Mouse (Mus musculus): ENCODE data around the gene Wfikkn1.

Wfikkn1 gene

GRCm38 (mm10) chr17:25869954-25870353, 10.7 kb downstream of the Wfikkn1 start:
- no peak for DNase-seq (ENCODE audit: extremely low spot score, low read depth, low spot score)

DNA sequence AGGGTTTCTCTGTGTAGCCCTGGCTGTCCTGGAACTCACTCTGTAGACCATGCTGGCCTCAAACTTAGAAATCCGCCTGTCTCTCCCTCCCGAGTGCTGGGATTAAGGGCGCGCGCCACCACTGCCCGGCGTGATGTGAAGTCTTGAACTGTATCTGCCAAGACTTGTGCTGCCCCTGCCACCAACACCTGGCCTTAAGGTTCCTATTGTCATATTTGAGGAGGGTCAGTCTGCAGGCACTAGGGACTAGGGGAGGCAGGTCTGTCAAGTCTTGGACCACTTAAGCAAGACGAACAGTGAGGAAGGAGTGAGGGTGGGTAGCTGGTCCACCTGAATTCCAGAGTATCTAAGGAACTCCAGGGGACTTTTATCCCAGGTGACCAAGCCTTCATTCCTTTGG, 11.2 kb downstream of the Wfikkn1 start:
- no peak for DNase-seq (ENCODE audit: extremely low spot score, low read depth, low spot score)

GRCm38 (mm10) chr17:25868601-25869191, 12.0 kb downstream of the Wfikkn1 start, which contains the start of gene Mcrip2:
Mcrip2 (minus strand) TSS chr17:25868764.
- DNase-seq (ENCODE audit: extremely low spot score, low read depth, low spot score) = no peak

DNA sequence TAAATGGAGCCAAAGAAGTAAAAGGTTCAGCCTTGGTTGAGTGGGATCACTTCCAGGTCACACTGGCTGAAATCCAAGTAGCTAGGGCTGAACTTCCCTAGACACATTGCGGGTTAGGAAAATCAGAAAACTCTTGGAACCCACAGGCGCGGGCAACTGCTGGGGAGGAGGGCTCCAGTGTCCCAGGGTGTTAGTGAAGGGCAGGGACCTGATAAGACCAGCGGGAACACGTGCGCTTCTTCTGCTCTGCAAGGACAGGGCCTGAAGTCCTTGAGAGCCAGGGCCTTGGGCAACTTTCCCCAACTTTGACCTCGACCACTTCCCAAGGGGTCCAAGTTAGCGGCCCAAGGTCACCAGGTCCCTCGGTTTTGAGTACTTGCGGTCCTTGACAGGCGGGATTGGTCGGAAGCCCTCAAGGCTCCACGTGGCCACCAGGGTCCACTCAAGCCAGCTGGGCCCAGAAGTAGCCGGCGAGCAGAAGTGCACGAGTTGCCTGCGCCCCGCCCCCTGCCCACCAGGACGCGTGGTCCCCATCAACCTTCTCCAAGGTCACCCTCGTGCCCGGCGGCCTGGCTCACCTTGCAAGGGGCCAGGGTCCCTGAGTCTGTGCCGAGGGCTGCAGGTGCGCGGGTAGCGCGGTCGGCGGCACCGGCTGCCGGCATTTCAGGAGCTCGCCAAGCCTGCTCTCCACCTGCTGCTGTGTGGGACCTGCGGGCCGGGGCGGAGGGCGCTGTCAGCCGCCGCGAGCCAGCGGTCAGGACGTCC, 12.6 kb downstream of the Wfikkn1 start:
- DNase-seq (ENCODE audit: extremely low spot score, low read depth, low spot score) = no peak

DNA sequence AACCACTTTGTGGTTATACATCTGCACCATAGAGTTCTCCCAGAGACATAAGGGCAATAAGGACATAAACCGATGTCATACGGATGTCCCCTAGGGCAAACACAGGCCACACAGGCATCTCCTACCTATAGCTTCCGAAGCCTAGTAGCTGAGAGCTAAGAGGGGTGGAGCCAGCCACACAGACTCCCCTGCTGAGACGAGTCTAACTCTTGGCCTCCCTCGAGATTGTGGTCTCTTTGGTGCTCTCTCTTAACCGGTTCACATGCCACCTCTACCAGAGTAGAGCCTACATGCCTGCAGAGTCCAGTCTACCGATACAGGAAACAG, 13.2 kb downstream of the Wfikkn1 start:
- DNase-seq (ENCODE audit: extremely low spot score, low read depth, low spot score) = no peak

DNA sequence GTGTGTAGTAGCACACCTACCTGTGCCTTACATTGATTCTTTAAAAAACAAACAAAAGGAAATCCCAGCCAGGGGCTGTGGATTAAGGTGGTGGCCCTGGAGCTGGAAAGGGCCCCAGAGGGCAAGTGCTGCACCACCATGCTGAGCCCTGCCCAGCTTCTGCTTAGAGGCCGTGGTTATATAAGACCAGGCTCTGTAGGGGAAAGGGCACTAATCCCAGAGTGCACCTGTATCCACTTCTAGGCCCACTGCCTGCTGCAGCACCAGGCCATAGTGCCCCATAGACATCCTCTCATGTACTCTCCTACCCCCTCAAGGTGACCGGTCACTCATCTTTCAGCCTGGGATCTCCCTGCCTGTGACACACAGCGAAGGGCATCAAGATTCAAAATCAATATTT, 14.5 kb downstream of the Wfikkn1 start:
- no peak for DNase-seq (ENCODE audit: extremely low spot score, low read depth, low spot score)

DNA sequence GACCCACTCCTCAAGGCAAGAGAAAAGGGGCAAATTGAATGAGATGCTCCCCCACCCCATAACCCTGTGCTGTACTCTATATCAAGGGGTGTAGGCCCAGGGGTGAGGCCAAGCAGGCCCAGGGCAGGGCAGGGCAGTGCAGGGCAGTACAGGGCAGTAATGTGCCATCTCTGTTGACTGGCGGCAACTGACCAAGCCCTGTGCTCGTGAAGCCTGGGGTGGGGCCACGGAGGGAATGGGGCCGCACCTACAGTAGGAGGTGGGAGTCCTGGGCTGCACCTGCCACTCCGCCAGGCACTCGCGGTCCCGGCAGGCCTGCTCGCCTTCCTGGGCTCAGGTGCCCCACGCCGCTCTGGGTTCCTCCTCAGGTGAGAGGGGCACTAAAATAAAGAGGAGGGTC, 15.4 kb downstream of the Wfikkn1 start:
- DNase-seq (ENCODE audit: extremely low spot score, low read depth, low spot score) = no peak

- DNase-seq (ENCODE audit: extremely low spot score, low read depth, low spot score) = no peak
Measured at GRCm38 (mm10) chr17:25864311-25864710, 16.3 kb downstream of the Wfikkn1 start.

DNA sequence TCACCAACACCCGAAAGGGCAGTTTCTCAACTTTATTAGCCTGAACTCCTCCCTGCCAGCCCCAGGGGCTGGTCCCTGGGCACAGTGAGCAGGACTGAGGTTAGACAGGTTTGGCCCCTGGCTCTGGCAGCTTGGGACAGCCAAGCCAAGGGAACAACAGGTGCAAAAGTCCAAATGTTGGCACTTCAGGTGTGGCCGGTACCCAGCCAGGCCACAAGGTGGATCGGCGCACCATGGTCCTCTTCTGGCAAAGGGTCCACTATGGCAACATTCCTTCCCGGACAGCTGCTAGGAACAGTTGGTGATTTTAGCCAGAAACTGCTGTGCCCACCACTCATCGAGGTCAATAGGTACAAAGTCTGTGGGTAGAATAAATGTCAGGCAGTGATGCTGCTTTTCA, 17.0 kb downstream of the Wfikkn1 start:
- no peak for DNase-seq (ENCODE audit: extremely low spot score, low read depth, low spot score)

DNA sequence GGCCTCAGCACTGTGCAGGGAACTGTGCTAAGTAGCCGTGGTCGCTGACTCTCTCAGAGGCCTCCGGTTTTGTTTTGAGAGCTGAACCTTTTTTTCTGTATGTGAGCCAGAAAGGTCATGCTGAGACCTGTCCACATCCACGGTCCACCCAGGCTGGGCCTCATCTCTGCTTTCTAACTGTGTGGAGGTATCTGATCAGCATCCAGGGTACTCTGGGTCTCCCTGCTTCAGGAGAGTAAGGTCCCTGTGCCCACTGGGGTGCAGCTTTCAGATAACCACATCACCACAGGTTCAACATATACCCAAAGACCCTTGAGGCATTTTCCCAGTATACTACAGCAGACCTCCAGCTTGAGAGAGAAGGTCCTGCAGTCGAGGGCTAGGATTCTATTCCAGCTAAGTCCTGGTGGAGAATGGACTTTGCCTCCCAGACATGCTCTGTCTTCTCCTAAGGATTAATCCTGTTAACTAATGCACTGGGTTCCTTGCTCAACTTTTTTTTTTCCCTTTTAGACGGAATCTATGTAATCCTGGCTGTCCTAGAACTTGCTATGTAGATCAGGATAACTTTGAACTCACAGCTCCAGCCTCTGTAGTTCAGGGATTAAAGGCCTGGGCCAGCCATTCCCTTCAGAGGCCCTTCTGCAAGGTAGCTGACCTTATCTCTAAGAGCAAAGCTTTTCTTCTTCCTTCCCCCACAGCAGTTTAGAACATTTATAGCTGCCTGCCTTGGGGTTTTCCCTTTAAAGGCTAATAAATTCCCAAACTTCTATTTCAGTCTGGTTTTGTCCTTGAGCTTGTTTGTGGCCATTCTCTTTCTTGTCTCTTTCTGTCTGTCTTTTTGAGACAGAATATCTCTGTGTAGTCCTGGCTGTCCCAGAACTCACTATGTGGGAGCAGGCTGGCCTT, 18.7 kb downstream of the Wfikkn1 start:
- no peak for DNase-seq (ENCODE audit: extremely low spot score, low read depth, low spot score)

DNA sequence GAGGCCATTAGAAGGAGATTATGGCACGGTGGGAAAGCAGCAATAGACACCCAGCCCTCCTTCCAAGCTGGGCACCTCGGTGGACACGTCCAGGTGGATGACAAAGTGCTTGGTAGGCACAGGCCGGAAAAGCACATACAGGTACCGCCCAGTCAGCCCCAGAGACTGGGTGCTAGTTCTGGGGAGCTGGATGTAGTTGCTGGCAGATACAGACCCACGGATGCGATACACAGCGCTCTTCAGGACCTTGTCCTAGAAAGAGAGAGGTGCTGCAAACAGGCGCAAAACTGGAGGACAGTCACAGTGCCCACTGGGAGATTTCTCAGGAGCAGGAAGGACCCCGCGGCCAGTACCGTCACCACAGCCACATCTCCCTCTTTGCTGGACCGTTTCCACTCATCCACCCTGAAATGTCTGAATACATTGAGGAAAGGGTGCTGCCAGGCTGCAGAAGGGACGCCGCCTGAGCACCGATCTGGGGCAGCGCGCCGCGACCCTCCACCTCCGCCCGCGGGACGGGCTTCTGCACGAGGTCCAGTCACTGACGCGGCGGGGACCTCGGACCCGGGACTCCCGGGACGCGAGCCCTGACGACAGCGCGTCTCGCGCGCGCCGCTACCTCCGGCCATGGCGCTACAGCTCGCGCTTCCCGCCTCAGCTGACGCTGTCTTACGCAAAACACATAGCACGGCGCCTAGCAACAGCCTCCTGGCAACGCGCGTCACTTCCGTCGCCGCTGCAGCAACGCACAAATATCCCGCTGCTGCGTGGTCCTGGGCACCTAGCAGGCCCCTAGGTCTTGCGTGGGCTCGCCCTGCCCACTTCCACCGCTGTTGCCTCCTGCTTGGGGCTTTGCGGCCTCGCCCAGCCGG, 19.6 kb downstream of the Wfikkn1 start, which contains the start of gene Wdr90:
Wdr90 (minus strand) TSS at position 670 of the 872 bp plus-strand sequence.
- DNase-seq (ENCODE audit: extremely low spot score, low read depth, low spot score) = no peak

DNA sequence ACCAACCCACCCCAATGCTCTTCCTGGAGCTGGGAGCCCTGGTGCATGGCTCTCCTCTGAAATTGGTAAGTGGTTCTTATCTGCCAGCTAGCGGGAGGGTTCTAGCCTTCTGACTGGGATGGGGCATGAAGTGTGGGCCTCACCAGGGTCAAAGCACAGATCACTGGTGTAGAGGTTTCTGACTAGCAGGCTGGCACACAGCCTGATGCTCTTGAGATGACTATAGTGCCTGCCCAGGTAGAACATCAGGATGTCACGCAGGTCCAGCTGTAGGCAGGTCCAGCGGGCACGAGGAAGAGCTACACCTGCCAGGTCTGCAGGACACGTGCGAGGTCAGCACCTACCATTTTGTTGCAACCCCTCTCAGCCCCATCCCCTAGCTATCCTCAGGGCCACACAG, 20.4 kb downstream of the Wfikkn1 start:
- no peak for DNase-seq (ENCODE audit: extremely low spot score, low read depth, low spot score)

DNA sequence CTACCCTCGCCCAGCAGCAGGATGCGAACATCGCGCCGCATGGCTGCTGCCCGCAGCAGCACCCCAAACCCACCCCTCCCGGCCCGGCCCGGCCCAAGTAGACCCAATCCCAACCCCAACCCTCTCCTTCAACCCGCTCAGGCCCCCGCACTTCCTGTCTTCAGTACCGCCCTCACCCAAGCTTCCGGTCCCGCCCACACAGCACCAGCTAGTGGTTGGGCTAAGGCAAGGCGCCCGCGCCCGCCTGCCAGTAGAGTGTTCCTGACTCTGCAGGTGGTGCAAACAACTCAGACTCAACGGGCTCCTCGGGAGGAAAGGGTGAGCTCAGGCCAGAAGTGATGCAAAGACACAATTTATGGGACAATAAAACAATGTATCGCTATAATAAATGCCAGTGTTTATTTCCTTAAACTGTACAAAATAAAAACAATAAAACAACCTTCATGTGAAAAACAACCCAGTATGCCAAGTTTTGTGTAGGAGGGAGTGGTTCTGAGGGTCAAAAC, 36.2 kb downstream of the Wfikkn1 start, which contains the start of gene Rhot2:
Rhot2 (minus strand) TSS at position 456 of the 506 bp plus-strand sequence.
- DNase-seq (ENCODE audit: extremely low spot score, low read depth, low spot score) = no peak

DNA sequence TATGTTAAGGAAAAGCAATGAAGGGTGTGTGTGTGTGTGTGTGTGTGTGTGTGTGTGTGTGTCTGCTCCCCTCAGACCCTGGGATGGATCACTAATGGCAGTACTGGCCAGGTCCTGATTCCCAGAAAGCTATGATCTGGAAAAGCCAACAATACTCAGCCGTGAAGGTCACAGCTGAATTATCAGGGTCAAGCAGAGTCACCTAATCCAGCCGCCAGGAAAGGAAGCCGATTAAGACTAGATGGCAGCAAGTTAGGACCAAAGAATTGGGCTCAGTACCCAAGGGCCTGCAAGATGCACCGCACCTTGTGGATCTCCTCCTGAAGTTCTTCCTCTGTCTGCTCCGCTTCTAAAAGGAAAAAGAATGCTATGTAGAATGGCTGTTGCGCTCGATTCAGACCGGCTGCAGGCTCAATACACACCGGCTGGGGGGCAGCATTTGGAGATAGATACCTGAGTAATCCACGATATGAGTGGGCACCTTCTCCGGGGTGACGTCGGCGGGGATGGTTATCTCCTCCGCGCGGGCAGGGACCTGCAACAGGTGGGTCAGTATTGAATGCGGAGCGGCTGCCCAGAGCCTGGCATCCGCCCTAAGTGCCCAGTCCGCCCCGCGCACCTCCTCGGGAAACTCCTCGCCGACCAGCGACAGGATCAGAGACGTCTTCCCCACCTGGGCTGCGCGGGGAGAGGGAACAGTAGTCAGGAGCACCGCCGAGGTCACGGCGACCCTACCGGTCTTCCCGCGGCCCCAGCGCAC, 36.8 kb downstream of the Wfikkn1 start:
- no peak for DNase-seq (ENCODE audit: extremely low spot score, low read depth, low spot score)

GRCm38 (mm10) chr17:25843122-25843521, 37.5 kb downstream of the Wfikkn1 start:
- no peak for DNase-seq (ENCODE audit: extremely low spot score, low read depth, low spot score)

GRCm38 (mm10) chr17:25842509-25842908, 38.1 kb downstream of the Wfikkn1 start:
- DNase-seq (ENCODE audit: extremely low spot score, low read depth, low spot score) = no peak

DNA sequence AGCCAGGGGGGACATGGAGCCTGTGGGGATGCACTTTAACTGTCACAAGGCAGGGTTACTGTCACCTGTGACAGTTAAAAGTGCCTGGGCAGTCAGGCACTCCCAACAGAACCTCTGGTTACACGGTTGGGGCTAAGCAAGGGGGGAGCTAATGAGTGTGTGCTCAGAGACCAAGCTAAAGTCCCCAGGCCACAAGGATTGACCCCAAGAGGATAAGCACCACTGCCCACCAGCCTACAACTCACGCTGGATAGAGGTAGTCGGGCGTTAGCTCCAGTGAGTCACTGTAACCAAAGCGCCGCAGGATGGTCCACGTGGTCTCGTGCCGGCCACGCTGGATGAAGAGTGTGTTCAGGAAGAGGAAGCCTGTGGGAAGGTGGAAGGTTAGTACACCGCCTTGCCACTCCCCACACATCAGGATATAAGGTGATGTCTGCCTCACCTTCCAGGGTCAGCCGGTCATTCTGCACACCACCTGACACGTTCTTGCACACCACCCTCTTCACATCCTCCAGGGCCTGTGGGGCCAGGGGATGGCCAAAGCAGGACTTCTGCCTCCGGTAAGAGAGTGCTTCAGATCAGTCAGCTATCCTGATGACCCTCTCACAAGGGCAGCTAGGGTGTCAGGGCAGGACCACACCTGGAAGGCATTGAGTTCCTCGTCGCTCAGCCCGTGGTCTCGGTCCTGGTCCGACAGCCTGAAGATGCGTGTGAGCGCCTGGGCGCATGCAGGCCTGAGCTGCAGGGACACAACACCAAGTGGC, 39.4 kb downstream of the Wfikkn1 start, which contains the start of gene Gm20683:
Gm20683 (minus strand) TSS at position 647 of the 764 bp plus-strand sequence.
- no peak for DNase-seq (ENCODE audit: extremely low spot score, low read depth, low spot score)

DNA sequence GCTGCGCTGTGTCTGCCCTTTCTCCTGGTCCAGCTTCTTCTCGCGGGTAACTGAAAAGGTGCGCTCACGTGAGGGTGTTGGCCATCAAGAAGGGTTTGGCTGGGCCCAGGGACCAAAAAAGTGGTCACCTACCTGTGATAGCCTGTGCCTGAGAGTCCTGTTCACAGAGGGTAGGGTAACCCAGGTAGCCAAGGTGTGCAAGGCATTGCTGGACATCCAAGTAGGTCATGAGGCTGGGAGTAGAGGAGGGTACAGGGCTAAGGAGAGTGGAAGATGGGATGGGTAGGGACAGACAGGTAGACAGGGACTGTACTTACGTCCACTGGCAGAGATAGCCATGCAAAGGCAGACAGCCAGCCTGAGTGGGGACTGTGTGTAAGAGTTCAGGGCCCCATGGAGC, 40.1 kb downstream of the Wfikkn1 start:
- DNase-seq (ENCODE audit: extremely low spot score, low read depth, low spot score) = no peak

Data from hindlimb bud, embryonic 11.5 days (tissue).